Mouse (Mus musculus): ENCODE measurements around the gene Gm49721. TPM values are rescaled to one million over a fixed set of nuclear protein-coding genes. Genes with fewer than 3 reads are reported as not detected.
"Not testable (repeated sequence)": the region's sequence is repeated elsewhere in the genome, so short reads cannot be mapped to it uniquely, and the experiment has no call there.

Gene Gm49721
- polyA plus RNA-seq, 1 experiment from 2014 or later, result not detected

DNA sequence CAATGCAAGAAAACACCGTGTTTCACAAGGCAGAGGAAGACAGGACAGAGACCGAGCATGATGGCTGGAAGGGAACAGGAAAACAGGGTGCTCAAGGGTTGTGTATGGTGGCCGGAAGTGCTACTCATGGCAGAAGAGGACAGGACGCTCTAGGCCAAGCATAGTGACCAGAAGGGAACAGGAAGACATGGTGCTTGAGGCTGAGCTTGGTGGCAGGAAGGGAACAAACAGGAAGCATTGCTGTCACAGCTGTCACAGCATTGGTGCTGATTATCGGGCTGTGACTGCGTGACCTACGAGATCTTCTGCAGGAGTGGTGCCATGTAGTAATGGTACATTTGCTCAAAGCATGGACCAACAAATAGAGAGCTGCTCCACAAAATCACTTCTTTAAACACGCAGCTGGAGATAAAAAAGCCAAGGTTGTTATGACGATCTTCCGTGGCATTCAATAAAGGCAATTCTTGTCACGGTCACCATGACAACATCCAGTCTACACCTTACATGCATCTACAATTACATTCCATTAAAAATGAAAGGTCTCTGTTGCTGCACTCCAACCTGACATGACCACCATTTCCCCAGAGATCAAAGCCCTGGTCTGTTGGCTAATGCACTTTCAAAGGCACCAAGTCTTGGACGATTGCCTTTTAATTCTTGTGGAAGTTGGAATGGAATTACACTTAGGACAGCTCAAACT lies 106.9 kb downstream of the Gm49721 start:
- not testable (repeated sequence) for H3K36me3 ChIP-seq; H3K4me1 ChIP-seq (replicated peaks); H3K4me3 ChIP-seq; ATAC-seq (replicated peaks; ENCODE audit: insufficient number of reproducible peaks, insufficient read depth, low FRiP score, low read depth); H3K27ac ChIP-seq; H3K9ac ChIP-seq; H3K4me2 ChIP-seq; H3K9me3 ChIP-seq (replicated peaks); H3K27me3 ChIP-seq
- WGBS, result no CpG with 5 or more reads among the region's 12 CpGs

DNA sequence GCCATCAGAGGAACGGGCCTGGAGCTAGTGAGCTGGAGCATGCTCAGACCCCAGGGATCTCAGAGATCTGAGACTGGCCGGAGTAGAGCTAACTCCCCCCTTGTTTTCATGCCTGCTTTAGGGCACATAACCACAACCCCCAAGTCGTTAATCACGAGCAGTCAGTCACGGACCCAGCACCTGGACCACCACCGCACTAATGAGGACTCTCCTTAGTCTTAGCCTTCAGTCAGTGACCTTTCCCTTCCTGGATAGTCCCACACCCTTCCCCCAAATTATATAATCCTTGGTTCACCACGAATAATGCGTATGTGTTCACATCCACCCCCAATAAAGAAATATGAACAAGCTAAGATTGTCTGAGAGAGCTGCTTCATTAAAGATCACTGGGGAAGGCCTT lies 108.1 kb downstream of the Gm49721 start:
- WGBS, result 91% methylated on average over 6 of the region's 8 CpGs
- ATAC-seq (replicated peaks; ENCODE audit: insufficient number of reproducible peaks, insufficient read depth, low FRiP score, low read depth), result not testable (repeated sequence)

More for the DNA sequence above, 108.1 kb downstream of the Gm49721 start:
- H3K4me2 ChIP-seq; H3K27ac ChIP-seq; H3K4me1 ChIP-seq (replicated peaks); H3K4me3 ChIP-seq; H3K27me3 ChIP-seq; H3K9ac ChIP-seq; H3K36me3 ChIP-seq; H3K9me3 ChIP-seq (replicated peaks): not testable (repeated sequence)

Other genes starting within 250 kb of the Gm49721 start
- 109 and 136 TPM in 2 replicates for gene Ezr, start 196.1 kb upstream of the Gm49721 start, polyA plus RNA-seq (2015; fragmentation: Nextera tagmentation; extraction: Ambion mirVana)
- 66.3 and 68.9 TPM in 2 replicates for gene Rsph3b, start 30.2 kb upstream of the Gm49721 start, polyA plus RNA-seq (2015; fragmentation: Nextera tagmentation; extraction: Ambion mirVana)
- 23.7 and 32.7 TPM in 2 replicates for gene Tagap1, start 17.7 kb upstream of the Gm49721 start, polyA plus RNA-seq (2015; fragmentation: Nextera tagmentation; extraction: Ambion mirVana)
- gene Rnaset2b, start 8.3 kb upstream of the Gm49721 start, polyA plus RNA-seq (2015; fragmentation: Nextera tagmentation; extraction: Ambion mirVana), result 238 and 260 TPM in 2 replicates
- gene Gm1604a, start 46.7 kb downstream of the Gm49721 start, polyA plus RNA-seq (2015; fragmentation: Nextera tagmentation; extraction: Ambion mirVana), result 0.28 TPM in 1 of 2 replicates, not detected in the other
- gene Rps6ka2, start 191.2 kb downstream of the Gm49721 start, polyA plus RNA-seq (2015; fragmentation: Nextera tagmentation; extraction: Ambion mirVana), result 24.4 and 29.9 TPM in 2 replicates